Mouse (Mus musculus): ENCODE data around the gene Ier3. TPM values are rescaled to one million over a fixed set of nuclear protein-coding genes. Genes with fewer than 3 reads are reported as not detected.

Ier3 gene
- polyA plus RNA-seq, 1 experiment from 2014 or later = 2.4 TPM

GRCm38 (mm10) chr17:35814678-35815077 lies 6.8 kb upstream of the Ier3 start:
- Histone ChIP-seq H3K27ac (ENCODE audit: low read depth, low read length) (no peak overlapping the region), H3K9ac (ENCODE audit: low read length) (no peak overlapping the region), H3K27me3 (ENCODE audit: control insufficient read depth, insufficient read depth, low read length) (no peaks in the 10 kb centered on the region), H3K4me3 (ENCODE audit: low read depth, low read length) (no peak overlapping the region), H3K4me1 (replicated peaks; ENCODE audit: control insufficient read depth, insufficient read depth, low read length) (no peaks in the 10 kb centered on the region), H3K36me3 (ENCODE audit: control insufficient read depth, insufficient read depth, low read length) (no peaks in the 10 kb centered on the region), H3K4me2 (ENCODE audit: low read depth, low read length, severe bottlenecking) (no peak overlapping the region), H3K9me3 (ENCODE audit: control insufficient read depth, low read length) (no peaks in the 10 kb centered on the region)
- ATAC-seq (replicated peaks; ENCODE audit: low FRiP score) (no peak), DNase-seq (ENCODE audit: low spot score) (no peak)
- WGBS = 75% methylated on average over 6 of the region's 6 CpGs

GRCm38 (mm10) chr17:35815836-35816235 lies 5.6 kb upstream of the Ier3 start:
- H3K9me3 ChIP-seq (ENCODE audit: control insufficient read depth, low read length) = no peaks in the 10 kb centered on the region
- H3K4me1 ChIP-seq (replicated peaks; ENCODE audit: control insufficient read depth, insufficient read depth, low read length) = no peaks in the 10 kb centered on the region
- 81% methylated on average over 7 of the region's 7 CpGs for WGBS
- H3K27me3 ChIP-seq (ENCODE audit: control insufficient read depth, insufficient read depth, low read length) = no peaks in the 10 kb centered on the region
- H3K4me3 ChIP-seq (ENCODE audit: low read depth, low read length) = no peak overlapping the region
- H3K9ac ChIP-seq (ENCODE audit: low read length) = no peak overlapping the region
- no peak overlapping the region for H3K4me2 ChIP-seq (ENCODE audit: low read depth, low read length, severe bottlenecking)
- DNase-seq (ENCODE audit: low spot score) (no peak), ATAC-seq (replicated peaks; ENCODE audit: low FRiP score) (no peak)
- H3K27ac ChIP-seq (ENCODE audit: low read depth, low read length) = no peak overlapping the region
- H3K36me3 ChIP-seq (ENCODE audit: control insufficient read depth, insufficient read depth, low read length) = no peaks in the 10 kb centered on the region

DNA sequence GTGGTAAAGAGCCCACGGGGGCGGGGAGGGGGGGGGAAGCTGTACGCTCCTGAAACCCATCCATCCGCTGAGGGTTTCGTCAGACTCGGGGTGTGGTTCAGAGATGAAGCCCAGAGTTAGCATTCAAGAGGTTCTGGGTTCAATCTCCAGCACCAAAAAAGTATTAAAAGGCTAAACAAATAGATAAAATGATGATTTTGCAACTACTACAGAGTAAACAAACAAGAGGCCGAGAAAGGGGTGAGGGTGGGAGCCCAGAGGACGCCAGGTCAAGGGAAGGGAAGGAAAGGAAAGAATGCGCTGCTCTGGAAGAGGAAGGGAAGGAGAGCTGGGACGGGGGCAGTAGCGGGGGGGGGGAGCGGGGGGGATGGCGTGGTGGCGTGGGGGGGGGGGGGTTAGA lies 4.8 kb upstream of the Ier3 start:
- no peak overlapping the region for H3K27ac ChIP-seq (ENCODE audit: low read depth, low read length)
- 51% methylated on average over 7 of the region's 14 CpGs for WGBS
- H3K9ac ChIP-seq (ENCODE audit: low read length) = no peak overlapping the region
- DNase-seq (ENCODE audit: low spot score) (no peak), ATAC-seq (replicated peaks; ENCODE audit: low FRiP score) (no peak)
- peaks cover 1% of the 10 kb centered on the region; the same call in 1 of the 2 replicates for H3K4me1 ChIP-seq (replicated peaks; ENCODE audit: control insufficient read depth, insufficient read depth, low read length)
- H3K4me3 ChIP-seq (ENCODE audit: low read depth, low read length) = no peak overlapping the region
- no peaks in the 10 kb centered on the region for H3K9me3 ChIP-seq (ENCODE audit: control insufficient read depth, low read length)
- H3K36me3 ChIP-seq (ENCODE audit: control insufficient read depth, insufficient read depth, low read length) = no peaks in the 10 kb centered on the region
- H3K4me2 ChIP-seq (ENCODE audit: low read depth, low read length, severe bottlenecking) = no peak overlapping the region
- no peaks in the 10 kb centered on the region for H3K27me3 ChIP-seq (ENCODE audit: control insufficient read depth, insufficient read depth, low read length)

DNA sequence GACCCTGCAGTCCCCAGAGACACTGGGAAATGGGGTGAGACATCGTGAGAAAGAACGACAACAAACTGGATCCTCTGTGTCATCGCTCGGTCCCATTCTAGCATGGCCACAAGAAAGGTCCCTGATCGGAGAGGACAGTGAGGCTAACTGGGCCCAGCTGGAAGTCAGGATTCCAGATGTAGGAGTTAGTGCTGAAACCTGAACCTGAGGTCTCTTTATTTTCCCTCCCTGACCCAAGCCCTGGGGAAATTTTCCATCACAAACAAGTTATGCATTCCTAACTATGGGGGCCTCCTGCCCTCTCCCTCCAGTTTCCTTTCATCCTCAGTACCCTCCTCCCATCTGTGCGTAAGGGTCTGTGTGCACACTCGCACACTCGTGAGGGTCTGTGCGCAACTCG lies 4.3 kb upstream of the Ier3 start:
- Histone ChIP-seq H3K9ac (ENCODE audit: low read length) (no peak overlapping the region), H3K27ac (ENCODE audit: low read depth, low read length) (no peak overlapping the region), H3K4me3 (ENCODE audit: low read depth, low read length) (no peak overlapping the region), H3K4me2 (ENCODE audit: low read depth, low read length, severe bottlenecking) (no peak overlapping the region), H3K36me3 (ENCODE audit: control insufficient read depth, insufficient read depth, low read length) (no peaks in the 10 kb centered on the region), H3K9me3 (ENCODE audit: control insufficient read depth, low read length) (no peaks in the 10 kb centered on the region), H3K27me3 (ENCODE audit: control insufficient read depth, insufficient read depth, low read length) (no peaks in the 10 kb centered on the region), H3K4me1 (replicated peaks; ENCODE audit: control insufficient read depth, insufficient read depth, low read length) (peaks cover 6% of the 10 kb centered on the region; the same call in 1 of the 2 replicates)
- 55% methylated on average over 10 of the region's 10 CpGs for WGBS
- ATAC-seq (replicated peaks; ENCODE audit: low FRiP score) (no peak), DNase-seq (ENCODE audit: low spot score) (peak; percentile 55)

- H3K27ac ChIP-seq (ENCODE audit: low read depth, low read length) = no peak overlapping the region
- no peaks in the 10 kb centered on the region for H3K9me3 ChIP-seq (ENCODE audit: control insufficient read depth, low read length)
- 84% methylated on average over 5 of the region's 5 CpGs for WGBS
- no peaks in the 10 kb centered on the region for H3K36me3 ChIP-seq (ENCODE audit: control insufficient read depth, insufficient read depth, low read length)
- DNase-seq (ENCODE audit: low spot score) = no peak
- peaks cover 12% of the 10 kb centered on the region; the same call in 1 of the 2 replicates for H3K4me1 ChIP-seq (replicated peaks; ENCODE audit: control insufficient read depth, insufficient read depth, low read length)
- no peak for ATAC-seq (replicated peaks; ENCODE audit: low FRiP score)
- H3K4me3 ChIP-seq (ENCODE audit: low read depth, low read length) = no peak overlapping the region
- H3K27me3 ChIP-seq (ENCODE audit: control insufficient read depth, insufficient read depth, low read length) = no peaks in the 10 kb centered on the region
- no peak overlapping the region for H3K9ac ChIP-seq (ENCODE audit: low read length)
- no peak overlapping the region for H3K4me2 ChIP-seq (ENCODE audit: low read depth, low read length, severe bottlenecking)
Measured at GRCm38 (mm10) chr17:35820111-35820510, 1.4 kb upstream of the Ier3 start.

DNA sequence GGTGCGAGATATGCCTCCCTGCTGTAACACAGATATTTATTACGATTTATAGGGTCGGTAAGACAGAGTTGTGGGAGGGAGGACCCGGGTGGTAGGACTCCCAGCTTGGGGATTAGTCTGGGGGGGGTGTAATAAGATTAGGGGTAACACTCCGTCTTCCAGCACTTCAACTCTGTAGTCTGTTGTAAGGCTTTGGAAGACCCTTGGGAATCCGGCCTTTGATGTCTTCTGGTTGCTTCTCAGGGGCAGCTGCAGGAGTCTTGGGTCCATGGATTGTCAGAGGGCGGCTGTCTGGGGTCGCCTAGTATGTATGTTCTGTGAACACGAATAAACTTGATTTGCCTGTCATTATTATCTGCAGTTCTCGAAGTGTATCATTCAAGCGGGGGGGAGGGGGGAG lies 1.1 kb downstream of the Ier3 start:
- peak overlapping the region; percentile 94 for H3K4me2 ChIP-seq (ENCODE audit: low read depth, low read length, severe bottlenecking)
- H3K27ac ChIP-seq (ENCODE audit: low read depth, low read length) = peak overlapping the region; percentile 18; the same call in 1 of the 2 replicates
- H3K36me3 ChIP-seq (ENCODE audit: control insufficient read depth, insufficient read depth, low read length) = no peaks in the 10 kb centered on the region; the same call in none of the 2 replicates
- H3K9me3 ChIP-seq (ENCODE audit: control insufficient read depth, low read length) = no peaks in the 10 kb centered on the region
- peaks cover 12% of the 10 kb centered on the region; the same call in 1 of the 2 replicates for H3K4me1 ChIP-seq (replicated peaks; ENCODE audit: control insufficient read depth, insufficient read depth, low read length)
- H3K9ac ChIP-seq (ENCODE audit: low read length) = peak overlapping the region; percentile 57
- 3% methylated on average over 11 of the region's 11 CpGs for WGBS
- no peak for DNase-seq (ENCODE audit: low spot score)
- no peaks in the 10 kb centered on the region for H3K27me3 ChIP-seq (ENCODE audit: control insufficient read depth, insufficient read depth, low read length)
- peak overlapping the region; percentile 53 for H3K4me3 ChIP-seq (ENCODE audit: low read depth, low read length)
- no peak; the same call in none of the 2 replicates for ATAC-seq (replicated peaks; ENCODE audit: low FRiP score)

DNA sequence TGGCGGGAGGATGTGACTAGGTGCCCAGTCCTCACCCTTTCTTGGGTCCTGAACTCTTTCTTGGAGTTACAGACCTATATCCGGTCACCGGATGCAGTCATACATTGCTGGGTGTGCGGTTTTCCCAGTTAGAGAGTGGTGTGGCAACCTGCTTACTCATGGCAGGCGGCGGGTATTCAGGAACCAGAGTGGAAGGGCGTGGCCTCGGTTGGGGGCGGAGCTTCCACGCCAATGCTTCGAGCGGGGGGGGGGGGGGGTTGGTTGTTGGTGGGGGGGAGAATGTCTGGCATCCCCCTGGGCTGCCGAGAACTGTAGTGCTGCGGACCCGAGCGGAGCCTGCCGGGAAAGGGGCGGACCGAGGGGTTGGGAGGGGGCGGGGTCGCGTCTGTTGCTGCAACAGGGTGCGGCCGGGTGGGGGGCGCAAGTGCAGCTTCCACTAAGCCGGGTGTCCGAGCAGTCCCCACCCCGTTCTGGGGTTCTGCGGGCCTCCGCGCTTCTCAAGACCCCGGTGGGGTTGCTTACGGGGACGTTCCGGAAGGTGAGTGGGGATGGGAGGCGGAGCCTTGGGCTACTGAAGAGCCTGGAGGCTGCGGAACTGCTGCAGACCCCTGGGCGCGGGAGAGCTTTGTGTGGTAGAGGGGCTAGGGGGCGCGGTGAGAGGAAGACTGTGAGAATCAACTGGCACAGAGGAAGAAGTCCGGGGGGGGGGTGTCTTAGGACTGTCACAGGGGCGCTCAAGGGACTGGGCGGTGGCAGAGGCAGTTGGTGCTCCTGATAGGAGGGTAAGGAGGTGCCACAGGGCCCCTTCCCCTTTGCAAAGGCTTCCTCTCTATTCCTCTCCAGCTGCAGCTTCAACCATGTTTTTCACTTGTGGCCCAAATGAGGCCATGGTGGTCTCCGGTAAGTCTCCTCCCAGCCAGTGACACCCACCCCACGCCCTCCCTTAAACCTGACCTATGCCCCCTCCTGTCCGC lies 1.8 kb downstream of the Ier3 start, which contains the start of gene Flot1:
Flot1 (plus strand) TSS at position 267 of the 974 bp plus-strand sequence.
- H3K27me3 ChIP-seq (ENCODE audit: control insufficient read depth, insufficient read depth, low read length) = no peaks in the 10 kb centered on the region
- H3K9me3 ChIP-seq (ENCODE audit: control insufficient read depth, low read length) = no peaks in the 10 kb centered on the region
- H3K36me3 ChIP-seq (ENCODE audit: control insufficient read depth, insufficient read depth, low read length) = peaks cover 2% of the 10 kb centered on the region
- ATAC-seq (replicated peaks; ENCODE audit: low FRiP score) (peak; percentile 91), DNase-seq (ENCODE audit: low spot score) (peak; percentile 96)
- peak within 1 kb of the TSS; percentile 58 for H3K9ac ChIP-seq (ENCODE audit: low read length)
- H3K4me1 ChIP-seq (replicated peaks; ENCODE audit: control insufficient read depth, insufficient read depth, low read length) = peaks cover 12% of the 10 kb centered on the region; the same call in 1 of the 2 replicates
- peak within 1 kb of the TSS; percentile 53 for H3K4me3 ChIP-seq (ENCODE audit: low read depth, low read length)
- under 1% methylated on average over 43 of the region's 47 CpGs for WGBS
- peak within 1 kb of the TSS; percentile 94 for H3K4me2 ChIP-seq (ENCODE audit: low read depth, low read length, severe bottlenecking)
- H3K27ac ChIP-seq (ENCODE audit: low read depth, low read length) = peak within 1 kb of the TSS; percentile 55

DNA sequence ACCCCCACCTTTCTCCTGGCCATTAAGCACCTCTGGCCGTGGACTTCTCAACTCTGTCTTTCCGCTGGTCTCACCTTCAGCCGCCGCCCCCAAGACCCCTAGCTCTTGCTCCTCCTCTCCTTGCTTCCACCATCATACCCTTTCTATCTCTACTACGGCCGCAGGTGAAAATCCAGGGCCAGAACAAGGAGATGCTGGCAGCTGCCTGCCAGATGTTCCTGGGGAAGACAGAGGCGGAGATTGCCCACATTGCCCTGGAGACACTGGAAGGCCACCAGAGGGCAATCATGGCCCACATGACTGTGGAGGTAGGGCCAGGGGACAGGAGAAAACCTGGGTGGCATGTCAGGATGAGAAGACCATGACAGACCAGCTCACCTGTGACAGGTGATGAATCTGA lies 2.9 kb downstream of the Ier3 start:
- DNase-seq (ENCODE audit: low spot score) (peak; percentile 57), ATAC-seq (replicated peaks; ENCODE audit: low FRiP score) (no peak)
- Histone ChIP-seq H3K27ac (ENCODE audit: low read depth, low read length) (no peak overlapping the region), H3K9me3 (ENCODE audit: control insufficient read depth, low read length) (no peaks in the 10 kb centered on the region), H3K4me1 (replicated peaks; ENCODE audit: control insufficient read depth, insufficient read depth, low read length) (peaks cover 12% of the 10 kb centered on the region; the same call in 1 of the 2 replicates), H3K4me2 (ENCODE audit: low read depth, low read length, severe bottlenecking) (0 out of 2 replicates have a peak overlapping the region, but pooled peaks have one; percentile 94), H3K36me3 (ENCODE audit: control insufficient read depth, insufficient read depth, low read length) (peaks cover 2% of the 10 kb centered on the region), H3K9ac (ENCODE audit: low read length) (no peak overlapping the region), H3K27me3 (ENCODE audit: control insufficient read depth, insufficient read depth, low read length) (no peaks in the 10 kb centered on the region), H3K4me3 (ENCODE audit: low read depth, low read length) (0 out of 2 replicates have a peak overlapping the region, but pooled peaks have one; percentile 53)
- WGBS = 63% methylated on average over 7 of the region's 7 CpGs
